Mouse (Mus musculus): ENCODE measurements at regions not wholly inside any gene's neighbourhood (a gene's known extent, or its start where the extent isn't known, plus 50 kb on each side); places are given as distances from the start of the nearest gene placed in this dataset.

GRCm38 (mm10) chr16:97686561-97686960 lies 75.6 kb upstream of the Tmprss2 start:
- no peak for DNase-seq (ENCODE audit: extremely low spot score in 1 of 2, low spot score in 1 of 2)

- DNase-seq (ENCODE audit: extremely low spot score in 1 of 2, low spot score in 1 of 2): no peak
Measured at GRCm38 (mm10) chr16:97685603-97686285, 74.7 kb upstream of the Tmprss2 start.

- DNase-seq (ENCODE audit: extremely low spot score in 1 of 2, low spot score in 1 of 2): no peak
Measured at GRCm38 (mm10) chr16:97681191-97681590, 70.2 kb upstream of the Tmprss2 start.

- no peak for DNase-seq (ENCODE audit: extremely low spot score in 1 of 2, low spot score in 1 of 2)
Measured at GRCm38 (mm10) chr16:97679820-97680219, 68.8 kb upstream of the Tmprss2 start.

- DNase-seq (ENCODE audit: extremely low spot score in 1 of 2, low spot score in 1 of 2): no peak
Measured at GRCm38 (mm10) chr16:97679252-97679651, 68.3 kb upstream of the Tmprss2 start.

- no peak for DNase-seq (ENCODE audit: extremely low spot score in 1 of 2, low spot score in 1 of 2)
Measured at GRCm38 (mm10) chr16:97677621-97678020, 66.6 kb upstream of the Tmprss2 start.

GRCm38 (mm10) chr16:97673576-97673975 lies 62.6 kb upstream of the Tmprss2 start:
- no peak for DNase-seq (ENCODE audit: extremely low spot score in 1 of 2, low spot score in 1 of 2)

- peak in 1 of 2 experiments; percentile 6 for DNase-seq (ENCODE audit: extremely low spot score in 1 of 2, low spot score in 1 of 2)
Measured at GRCm38 (mm10) chr16:97670131-97671038, 59.4 kb upstream of the Tmprss2 start.

GRCm38 (mm10) chr16:97667536-97667935 lies 56.5 kb upstream of the Tmprss2 start:
- no peak for DNase-seq (ENCODE audit: extremely low spot score in 1 of 2, low spot score in 1 of 2)

GRCm38 (mm10) chr16:97665518-97665917 lies 54.5 kb upstream of the Tmprss2 start:
- DNase-seq (ENCODE audit: extremely low spot score in 1 of 2, low spot score in 1 of 2): no peak

Data from layer of hippocampus, postnatal 25 days (tissue).